Mouse (Mus musculus): ENCODE data around the gene Nhsl1.

DNA sequence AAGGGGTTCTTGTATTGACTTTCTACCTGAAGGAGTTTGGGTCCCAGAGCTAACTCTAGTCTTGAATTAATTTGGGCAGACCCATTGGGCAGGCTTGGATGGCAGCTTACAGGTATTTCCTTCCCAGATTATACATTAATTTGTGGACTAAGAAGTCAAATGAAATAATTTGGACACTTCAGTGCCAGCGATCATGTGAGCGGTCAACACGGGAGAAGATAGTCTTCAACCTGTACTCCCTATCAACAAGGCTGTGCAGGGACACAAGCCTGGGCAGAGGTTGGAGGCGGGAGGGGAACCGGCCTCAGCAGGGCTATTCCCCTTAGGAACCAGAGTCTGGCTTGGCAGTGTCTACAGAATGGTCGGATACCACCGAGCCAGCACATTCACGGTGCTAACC, 49.3 kb downstream of the Nhsl1 start:
- TF ChIP-seq FLI1 (IDR thresholded peaks at IDR 0.05; ENCODE audit: low read length) (no peak), GATA1 (IDR thresholded peaks at IDR 0.05; ENCODE audit: borderline replicate concordance, low read length) (no peak)

Data from megakaryocyte, embryonic 14.5 days (primary cell).